Mouse (Mus musculus) liver, adult 2 months (tissue): Measurements from ENCODE around the gene Vamp5. TPM values are rescaled to one million over a fixed set of nuclear protein-coding genes. Genes with fewer than 3 reads are reported as not detected.

Experiments used
- DNase-seq: peaks from one replicate; pipeline ENCODE4 v3.0.0-alpha.2; 2011; ENCODE audit warnings: low read depth, low spot score; ENCODE audit errors: extremely low read depth
- H3K27ac ChIP-seq: fragments of 200-500 bp; replicated peaks from 2 replicates; pipeline ENCODE4 v1.5.1; 2012; ENCODE audit warnings: low read depth, mild to moderate bottlenecking, control low read depth, inconsistent platforms, low read length; ENCODE audit not compliant: insufficient read depth
- H3K27me3 ChIP-seq: fragments of 200-500 bp; 2 replicates; pipeline ENCODE4 v1.6.1; 2012; ENCODE audit warnings: mild to moderate bottlenecking, moderate library complexity, low read length, inconsistent platforms; ENCODE audit not compliant: control insufficient read depth, insufficient read depth
- H3K36me3 ChIP-seq: fragments of 200-500 bp; 2 replicates; pipeline ENCODE4 v1.6.1; 2012; ENCODE audit warnings: low read length, inconsistent platforms; ENCODE audit not compliant: control insufficient read depth, insufficient read depth
- H3K4me1 ChIP-seq: fragments of 200-500 bp; 2 replicates; pipeline ENCODE4 v1.6.1; 2011; ENCODE audit warnings: low read length; ENCODE audit not compliant: control insufficient read depth, insufficient read depth
- H3K4me3 ChIP-seq: fragments of 200-500 bp; 2 replicates; pipeline ENCODE4 v1.5.1; 2011; ENCODE audit warnings: low read depth, mild to moderate bottlenecking, control low read depth, low read length, moderate library complexity; ENCODE audit not compliant: insufficient read depth
- H3K79me2 ChIP-seq: fragments of 200-500 bp; 2 replicates; pipeline ENCODE4 v1.6.1; 2012; ENCODE audit warnings: inconsistent platforms, mild to moderate bottlenecking, low read length, moderate library complexity; ENCODE audit not compliant: control insufficient read depth, insufficient read depth
- H3K9ac ChIP-seq: fragments of 200-500 bp; 2 replicates; pipeline ENCODE4 v1.6.1; 2012; ENCODE audit warnings: low read depth, mild to moderate bottlenecking, control low read depth, inconsistent platforms, low read length
- CTCF ChIP-seq: fragments of 200-500 bp; IDR thresholded peaks from 2 replicates; pipeline ENCODE4 v1.5.1; 2011; ENCODE audit warnings: low read depth, low read length, control low read depth
- POLR2A ChIP-seq: fragments of 200-500 bp; IDR thresholded peaks from 2 replicates; pipeline ENCODE4 v1.6.1; 2011; ENCODE audit warnings: low read length, control low read depth; ENCODE audit not compliant: insufficient read depth; ENCODE audit errors: extremely low read depth
- WGBS: fragments of 180-500 bp; shearing (Covaris S2); methylation state at CpG from one replicate; pipeline ENCODE4 v1.1.7; 2018; 5-methylcytosine and 5-hydroxymethylcytosine counted together
- polyA plus RNA-seq: library from polyadenylated mRNA; depleted of rRNA; stranded (reverse); fragments of >200 nt; gene quantifications from 2 replicates; pipeline ENCODE4 v1.2.3, GENCODE M21; 2012
- total RNA-seq: library from RNA; depleted of rRNA; stranded (reverse); fragments of >200 nt; gene quantifications from 2 replicates; pipeline ENCODE4 v1.2.3, GENCODE M21; 2014

Gene Vamp5
- total and polyA plus RNA-seq, 2 experiments: 18.5 to 18.9 TPM

GRCm38 (mm10) chr6:72383142-72383820 lies 3.0 kb upstream of the Vamp5 start:
- no peaks in the 10 kb centered on the region for H3K27me3 ChIP-seq
- TF ChIP-seq POLR2A (no peak), CTCF (no peak)
- no peak overlapping the region for H3K9ac ChIP-seq
- DNase-seq: no peak
- 90% methylated on average over 6 of the region's 6 CpGs for WGBS
- no peak overlapping the region for H3K4me3 ChIP-seq
- H3K27ac ChIP-seq: peak overlapping the region; percentile 46
- H3K36me3 ChIP-seq: peaks cover 20% of the 10 kb centered on the region
- H3K4me1 ChIP-seq: peaks cover 9% of the 10 kb centered on the region
- H3K79me2 ChIP-seq: peaks cover 3% of the 10 kb centered on the region; the same call in 1 of the 2 replicates

- Histone ChIP-seq H3K27me3 (no peaks in the 10 kb centered on the region), H3K4me3 (no peak overlapping the region), H3K36me3 (peaks cover 16% of the 10 kb centered on the region), H3K27ac (peak overlapping the region; percentile 46), H3K4me1 (peaks cover 9% of the 10 kb centered on the region), H3K79me2 (peaks cover 3% of the 10 kb centered on the region; the same call in 1 of the 2 replicates), H3K9ac (no peak overlapping the region)
- DNase-seq: no peak
- 77% methylated on average over 6 of the region's 6 CpGs for WGBS
- TF ChIP-seq POLR2A (no peak), CTCF (no peak)
Observed at GRCm38 (mm10) chr6:72382494-72382893, 2.2 kb upstream of the Vamp5 start.

DNA sequence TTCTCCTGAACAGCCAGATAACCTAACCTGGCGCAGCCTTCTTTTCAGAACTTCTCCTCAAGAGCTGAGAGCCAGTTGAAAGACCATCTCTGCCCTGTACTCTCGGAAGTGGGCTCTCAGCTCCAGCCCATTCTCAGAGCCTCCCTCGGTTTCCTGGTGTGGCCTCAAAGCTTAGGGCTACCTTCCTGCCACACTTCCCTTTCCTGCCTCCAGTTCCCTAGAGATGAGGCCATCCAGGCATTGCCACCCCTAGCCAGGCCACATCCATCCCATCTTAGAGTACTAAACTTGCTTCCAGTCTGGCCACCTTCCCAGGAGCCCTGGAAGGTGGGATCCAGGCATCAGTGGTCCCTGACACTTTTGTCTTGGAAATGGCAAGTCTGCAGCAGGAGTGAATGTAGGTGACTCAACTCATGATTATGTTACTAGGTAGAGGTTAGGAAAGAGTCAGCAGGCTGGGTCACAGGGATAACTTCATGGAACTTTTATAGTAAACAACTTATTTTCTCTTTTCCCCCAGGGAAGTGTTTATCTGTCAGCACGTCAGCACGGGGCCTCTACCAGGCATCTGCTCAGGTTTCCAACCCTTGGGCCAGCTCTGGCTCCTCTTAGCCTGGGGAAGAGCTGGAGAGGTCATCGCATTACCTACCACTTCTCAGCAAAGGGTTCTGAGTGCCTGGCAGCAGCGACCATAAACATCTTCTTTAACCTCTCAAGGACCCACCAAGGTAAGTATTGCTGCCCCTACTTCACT lies 714 bp downstream of the Vamp5 start:
- no peak for TF ChIP-seq CTCF
- TF ChIP-seq POLR2A: no peak
- WGBS: 39% methylated on average over 7 of the region's 7 CpGs
- H3K4me1 ChIP-seq: peaks cover 11% of the 10 kb centered on the region

DNA sequence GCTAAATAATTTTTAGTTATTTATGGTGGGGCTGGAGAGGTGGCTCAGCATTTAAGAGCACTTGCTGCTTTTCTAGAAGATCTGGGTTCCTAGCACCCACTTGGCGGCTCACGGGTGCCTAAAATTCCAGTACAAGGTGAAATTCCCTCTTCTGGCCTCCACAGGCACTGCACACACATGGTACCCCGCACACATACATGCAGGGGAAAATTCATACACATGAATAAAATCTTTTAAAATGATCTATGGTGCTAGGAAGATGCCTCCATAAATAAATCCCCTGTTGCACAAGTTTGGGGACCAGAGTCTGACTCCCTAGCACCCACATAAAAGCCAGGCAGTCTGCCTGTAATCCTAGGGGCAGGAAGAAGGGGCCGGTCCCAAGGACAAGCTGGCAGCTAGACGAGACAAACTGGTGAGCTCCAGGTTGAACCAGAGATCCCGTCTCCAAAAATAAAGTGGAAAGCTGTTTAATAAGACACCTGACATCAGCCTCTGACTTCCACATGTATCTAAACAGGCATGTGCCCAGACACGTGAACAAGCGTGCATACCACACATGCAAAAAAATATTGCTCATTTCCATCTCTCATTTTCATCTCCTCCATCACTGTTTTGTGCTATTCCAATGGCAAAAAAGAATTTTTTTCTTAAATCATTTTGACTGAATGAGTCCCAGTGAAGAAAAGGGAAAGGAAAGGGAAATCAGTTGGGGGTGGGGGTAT lies 1.6 kb downstream of the Vamp5 start:
- Histone ChIP-seq H3K36me3 (no peaks in the 10 kb centered on the region), H3K4me3 (no peak overlapping the region), H3K9ac (no peak overlapping the region), H3K4me1 (peaks cover 14% of the 10 kb centered on the region), H3K79me2 (peaks cover 3% of the 10 kb centered on the region; the same call in 1 of the 2 replicates), H3K27ac (no peak overlapping the region), H3K27me3 (no peaks in the 10 kb centered on the region)
- WGBS: 87% methylated on average over 8 of the region's 8 CpGs
- no peak for DNase-seq
- TF ChIP-seq POLR2A: no peak
- TF ChIP-seq CTCF: no peak

More for the DNA sequence above, 714 bp downstream of the Vamp5 start:
- peaks cover 3% of the 10 kb centered on the region; the same call in 1 of the 2 replicates for H3K79me2 ChIP-seq
- H3K4me3 ChIP-seq: peak overlapping the region; percentile 67
- H3K27ac ChIP-seq: peak overlapping the region; percentile 49
- H3K9ac ChIP-seq: peak overlapping the region; percentile 76
- no peak for DNase-seq
- H3K36me3 ChIP-seq: no peaks in the 10 kb centered on the region
- H3K27me3 ChIP-seq: no peaks in the 10 kb centered on the region

GRCm38 (mm10) chr6:72374820-72375563 lies 5.3 kb downstream of the Vamp5 start:
- Histone ChIP-seq H3K79me2 (peaks cover 3% of the 10 kb centered on the region; the same call in 1 of the 2 replicates), H3K27me3 (no peaks in the 10 kb centered on the region), H3K36me3 (no peaks in the 10 kb centered on the region), H3K4me1 (peaks cover 23% of the 10 kb centered on the region), H3K27ac (0 out of 2 replicates have a peak overlapping the region, but pooled peaks have one; percentile 1), H3K9ac (no peak overlapping the region), H3K4me3 (no peak overlapping the region)
- no peak for DNase-seq
- WGBS: 69% methylated on average over 15 of the region's 15 CpGs
- no peak for TF ChIP-seq POLR2A
- TF ChIP-seq CTCF: no peak
